Mouse (Mus musculus) CH12.LX (cell line): ENCODE data around the gene Farsa.

Experiments used
- CHD1 ChIP-seq: IDR thresholded peaks from 2 replicates; pipeline ENCODE4 v1.6.1; 2012; ENCODE audit warnings: low read depth, low read length, improper control_type of control experiment, inconsistent platforms
- CTCF ChIP-seq, 2 experiments: IDR thresholded peaks in 1 of 2; conservative IDR thresholded peaks in 1 of 2; 2 replicates each; pipeline ENCODE4 v1.5.1; 2011 to 2012; ENCODE audit warnings: low read depth in 2 of 2, low read length in 2 of 2, improper control_type of control experiment in 1 of 2, inconsistent platforms in 1 of 2, mild to moderate bottlenecking in 1 of 2, moderate library complexity in 1 of 2
- EP300 ChIP-seq: IDR thresholded peaks from 2 replicates; pipeline ENCODE4 v1.6.1; 2011; ENCODE audit warnings: low read length, improper control_type of control experiment
- IRF4 ChIP-seq: IDR thresholded peaks from 2 replicates; pipeline ENCODE4 v1.6.1; 2014; ENCODE audit warnings: low read depth, mild to moderate bottlenecking, inconsistent platforms, low read length, improper control_type of control experiment
- JUND ChIP-seq: conservative IDR thresholded peaks from 2 replicates; pipeline ENCODE4 v1.6.1; 2011; ENCODE audit warnings: low read depth, low read length, improper control_type of control experiment
- MAFK ChIP-seq: IDR thresholded peaks from 2 replicates; pipeline ENCODE4 v1.6.1; 2011; ENCODE audit warnings: low read length, improper control_type of control experiment; ENCODE audit not compliant: insufficient replicate concordance
- MYC ChIP-seq: IDR thresholded peaks from 2 replicates; pipeline ENCODE4 v1.6.1; 2011; ENCODE audit warnings: low read depth, mild to moderate bottlenecking, improper control_type of control experiment, low read length
- NELFE ChIP-seq: IDR thresholded peaks from 2 replicates; pipeline ENCODE4 v1.6.1; 2011; ENCODE audit warnings: low read depth, low read length, improper control_type of control experiment
- POLR2A ChIP-seq: IDR thresholded peaks from 2 replicates; pipeline ENCODE4 v1.6.1; 2011; ENCODE audit warnings: low read depth, mild to moderate bottlenecking, improper control_type of control experiment, low read length
- TCF12 ChIP-seq: IDR thresholded peaks from 2 replicates; pipeline ENCODE4 v1.6.1; 2014; ENCODE audit warnings: low read depth, mild to moderate bottlenecking, inconsistent platforms, low read length, improper control_type of control experiment
- UBTF ChIP-seq: IDR thresholded peaks from 2 replicates; pipeline ENCODE4 v1.6.1; 2012; ENCODE audit warnings: low read depth, mild to moderate bottlenecking, inconsistent platforms, low read length, improper control_type of control experiment, moderate library complexity
- USF1 ChIP-seq: IDR thresholded peaks from 2 replicates; pipeline ENCODE4 v1.6.1; 2014; ENCODE audit warnings: low read depth, mild to moderate bottlenecking, inconsistent platforms, low read length, improper control_type of control experiment
- ZMIZ1 ChIP-seq: IDR thresholded peaks from 2 replicates; pipeline ENCODE4 v1.6.1; 2012; ENCODE audit warnings: low read depth, mild to moderate bottlenecking, inconsistent platforms, low read length, improper control_type of control experiment
- ZNF384 ChIP-seq: IDR thresholded peaks from 2 replicates; pipeline ENCODE4 v1.6.1; 2012; ENCODE audit warnings: low read depth, low read length, improper control_type of control experiment, inconsistent platforms

DNA sequence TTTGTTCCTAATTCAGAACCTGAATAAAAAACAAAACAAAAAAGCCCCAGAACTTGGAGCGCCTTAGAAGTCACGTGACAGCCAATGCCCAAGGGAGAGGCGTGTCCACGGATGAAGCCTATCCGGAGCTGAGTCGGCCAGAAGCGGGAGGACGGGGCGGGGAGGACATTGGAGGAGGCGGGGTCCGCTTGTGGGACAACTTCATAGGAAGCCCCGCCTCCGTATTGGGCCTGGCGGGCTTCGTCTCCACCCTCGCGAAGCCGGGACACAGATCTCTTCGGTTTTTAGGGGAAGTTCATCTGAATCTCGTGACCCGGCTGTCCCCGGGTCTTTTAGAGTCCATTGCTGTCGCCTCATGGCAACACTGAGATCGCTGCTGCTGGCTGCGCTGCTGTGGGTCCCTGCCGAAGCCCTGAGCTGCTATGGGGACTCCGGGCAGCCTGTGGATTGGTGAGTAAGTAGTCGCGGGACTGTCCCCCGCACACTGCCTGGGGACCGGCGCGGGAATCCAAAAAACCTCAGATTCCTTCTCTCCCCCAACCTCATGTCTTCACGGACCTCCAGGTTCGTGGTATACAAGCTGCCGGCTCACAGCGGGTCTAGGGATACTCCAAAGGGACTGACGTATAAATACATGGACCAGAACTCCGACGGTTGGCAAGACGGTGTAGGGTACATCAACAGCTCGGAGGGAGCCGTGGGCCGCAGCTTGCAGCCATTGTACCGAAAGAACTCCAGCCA, 51.8 kb downstream of the Farsa start, which contains the start of gene Dnase2a:
- TF ChIP-seq CTCF (conservative IDR thresholded peaks at IDR 0.05 in 1 of 2, IDR thresholded peaks at IDR 0.05 in 1 of 2; ENCODE audit: low read depth in 2 of 2, low read length in 2 of 2) (no peak), JUND (no peak), UBTF (no peak), USF1 (peak; percentile 97), POLR2A (peak; percentile 81), NELFE (peak; percentile 75), IRF4 (peak; percentile 42; the same call in 1 of the 2 replicates), ZNF384 (no peak), CHD1 (no peak), MYC (no peak), MAFK (no peak), EP300 (no peak), TCF12 (peak; percentile 13; the same call in 1 of the 2 replicates), ZMIZ1 (peak; percentile 37; the same call in 1 of the 2 replicates)
